Mouse (Mus musculus) cerebellum, postnatal 14 days (tissue): ENCODE measurements at regions not wholly inside any gene's neighbourhood (a gene's known extent, or its start where the extent isn't known, plus 50 kb on each side); places are given as distances from the start of the nearest gene placed in this dataset.

Experiments used
- DNase-seq, 2 experiments: peaks; one replicate each; pipeline ENCODE4 v3.0.0; 2021; ENCODE audit warnings: mixed read lengths in 2 of 2

DNA sequence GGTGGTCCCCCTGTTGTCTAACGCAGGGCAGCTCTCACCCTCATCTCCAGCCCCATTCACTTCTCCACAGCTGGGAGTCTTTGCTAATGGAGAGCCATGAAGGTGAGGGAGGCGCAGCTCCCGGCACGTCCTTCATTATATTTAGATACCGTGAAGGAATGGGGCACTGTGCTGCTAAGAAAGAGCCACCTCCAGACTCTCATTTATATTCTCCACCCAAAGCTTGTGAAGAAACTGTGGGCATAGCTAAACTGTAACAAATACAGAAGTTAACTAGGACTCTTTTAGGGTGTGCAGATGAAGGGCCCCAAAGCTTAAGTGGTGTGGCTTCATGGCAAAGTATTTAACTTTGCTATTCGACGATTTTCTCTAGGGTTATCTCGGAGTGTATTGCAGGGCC lies 136.4 kb downstream of the Ddx11 start:
- no peak for DNase-seq

DNA sequence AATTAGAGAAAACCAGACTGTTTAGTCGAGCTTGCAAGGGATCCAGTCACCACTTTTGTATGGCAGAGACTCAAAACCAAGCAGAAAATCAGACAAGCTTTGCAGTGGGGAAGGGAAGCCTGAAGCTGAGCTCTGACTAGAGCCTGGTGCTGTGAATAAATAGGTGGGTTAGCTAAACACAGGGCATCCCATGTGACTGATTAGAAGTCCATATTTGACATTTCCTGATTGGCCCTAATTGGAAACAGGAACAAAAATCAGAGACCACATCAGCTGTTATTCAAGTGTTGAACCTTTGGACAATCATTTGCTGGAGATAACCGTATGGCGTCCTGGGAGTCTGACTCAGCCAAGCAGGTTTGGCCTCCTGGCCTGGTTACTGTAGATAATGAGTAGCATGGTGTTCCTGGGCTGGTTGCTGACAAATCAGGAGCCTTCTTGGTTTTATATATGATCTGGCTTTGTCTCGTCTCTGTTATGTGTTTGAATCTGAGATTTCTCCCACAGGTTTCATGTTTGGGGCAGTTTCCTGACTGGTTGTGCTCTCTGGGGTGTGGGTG lies 139.4 kb downstream of the Ddx11 start:
- DNase-seq: no peak

DNA sequence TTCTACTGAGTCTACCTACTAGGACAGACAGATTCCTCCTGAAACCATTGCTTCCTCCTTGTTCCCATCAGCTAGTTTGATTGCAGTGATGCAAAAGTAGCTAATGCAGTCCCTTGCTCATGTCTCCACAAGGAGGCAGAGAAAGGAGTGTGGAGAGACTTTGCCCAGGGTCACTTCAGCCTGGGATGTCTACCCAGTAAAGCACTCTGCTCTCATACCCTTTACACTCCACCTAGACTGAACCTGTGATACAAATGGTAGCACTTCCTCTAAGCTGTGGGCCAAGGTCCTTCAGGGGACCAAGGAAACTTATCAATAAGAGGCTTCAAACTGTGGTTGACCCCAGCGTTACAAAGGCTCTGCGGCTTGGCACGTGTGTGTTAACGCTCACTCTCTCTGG lies 140.1 kb downstream of the Ddx11 start:
- no peak for DNase-seq

DNA sequence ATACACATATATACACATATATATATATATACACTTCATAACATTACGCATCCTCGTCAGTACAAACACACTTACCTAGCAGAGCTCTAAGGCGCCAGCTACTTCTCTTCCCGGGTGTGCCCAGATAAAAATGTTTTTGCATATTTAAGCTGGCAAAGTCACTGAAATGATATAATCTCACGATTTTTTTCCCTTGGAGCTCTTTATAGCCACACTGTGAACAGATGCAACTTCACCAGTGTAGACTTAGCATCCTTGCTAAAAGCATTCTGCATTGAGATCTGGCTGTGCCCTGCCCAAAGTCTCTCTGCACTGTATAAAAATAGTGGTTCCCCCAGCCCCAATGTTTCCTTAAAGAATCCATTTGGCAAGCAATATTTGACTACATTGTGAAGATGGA lies 143.5 kb downstream of the Ddx11 start:
- no peak for DNase-seq

DNA sequence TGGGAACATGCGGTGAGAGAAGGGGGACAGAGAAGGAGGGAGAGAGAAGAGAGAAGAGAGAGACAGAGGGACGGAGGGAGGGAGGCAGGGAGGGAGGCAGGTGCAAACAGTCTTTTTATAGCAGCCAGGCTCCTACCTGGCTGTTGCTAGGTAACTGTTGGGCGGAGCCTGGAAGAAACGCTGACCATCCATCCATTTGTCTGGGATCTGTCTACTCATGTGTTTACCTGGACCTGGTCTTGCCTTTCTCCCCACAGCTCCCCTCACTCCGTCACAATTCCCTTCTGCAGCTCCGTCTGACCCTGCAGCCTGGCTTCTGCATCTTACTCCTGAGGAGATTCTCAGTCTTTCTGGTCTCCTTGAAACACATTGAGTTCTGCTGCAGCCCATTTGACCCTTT lies 144.5 kb downstream of the Ddx11 start:
- DNase-seq: peak; percentile 56 to 70

DNA sequence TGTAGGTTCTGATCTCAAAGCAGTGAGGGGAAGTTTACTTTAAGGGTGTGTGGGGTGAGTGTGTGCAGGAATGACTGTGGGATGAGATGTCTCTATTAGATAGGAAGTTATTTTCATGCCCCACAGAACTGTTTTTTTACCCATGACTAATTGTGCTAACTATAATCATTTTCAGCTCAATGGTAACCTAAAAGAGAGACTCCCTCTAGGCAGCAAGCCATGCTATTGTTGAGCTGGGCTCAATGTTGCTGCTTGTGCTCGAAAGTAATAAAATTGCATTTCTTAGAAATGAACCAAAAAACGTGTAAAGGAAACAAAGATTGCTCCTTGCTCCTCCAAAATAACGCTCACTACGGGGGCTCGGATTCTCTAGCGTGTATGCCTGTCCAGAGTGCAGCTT lies 146.2 kb downstream of the Ddx11 start:
- no peak for DNase-seq

DNA sequence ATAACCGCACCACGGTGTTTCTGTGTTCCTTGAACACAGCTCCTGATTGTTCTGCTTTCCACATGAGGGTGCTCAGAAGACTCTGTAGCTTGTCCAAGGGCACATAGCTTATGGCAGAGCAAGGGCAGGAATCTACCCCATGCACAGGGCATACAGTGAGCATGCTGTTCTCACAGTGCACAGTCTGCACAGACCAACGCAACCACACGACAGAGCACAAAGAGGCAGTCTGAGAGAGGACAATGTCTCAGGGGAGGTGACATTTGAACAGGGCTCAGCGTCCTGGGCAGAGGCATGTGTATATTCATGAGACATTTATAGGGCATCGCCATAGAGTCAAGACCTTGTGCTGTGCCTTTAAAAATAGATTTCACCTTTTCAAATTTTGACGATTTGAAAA lies 148.6 kb downstream of the Ddx11 start:
- no peak for DNase-seq

DNA sequence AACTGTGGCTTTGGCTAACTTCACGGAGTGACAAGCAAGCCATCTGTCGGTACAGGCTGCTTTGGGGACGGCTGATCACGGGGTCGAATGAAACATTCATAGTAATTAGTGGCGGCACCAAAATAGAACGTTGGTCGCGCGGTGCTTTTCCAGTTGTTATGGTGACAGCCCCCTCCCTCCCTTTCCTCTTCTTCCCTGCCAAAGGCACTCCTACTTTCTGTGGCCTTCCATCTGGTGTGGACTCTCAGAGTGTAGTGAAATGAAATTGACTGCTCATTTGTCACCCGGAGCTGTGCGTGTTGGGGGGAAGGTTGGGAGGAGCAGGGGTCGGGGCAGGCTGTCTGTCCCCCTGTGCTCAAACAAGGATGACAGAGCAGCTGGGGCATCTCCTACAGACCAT lies 153.5 kb downstream of the Ddx11 start:
- DNase-seq: peak; percentile 83

DNA sequence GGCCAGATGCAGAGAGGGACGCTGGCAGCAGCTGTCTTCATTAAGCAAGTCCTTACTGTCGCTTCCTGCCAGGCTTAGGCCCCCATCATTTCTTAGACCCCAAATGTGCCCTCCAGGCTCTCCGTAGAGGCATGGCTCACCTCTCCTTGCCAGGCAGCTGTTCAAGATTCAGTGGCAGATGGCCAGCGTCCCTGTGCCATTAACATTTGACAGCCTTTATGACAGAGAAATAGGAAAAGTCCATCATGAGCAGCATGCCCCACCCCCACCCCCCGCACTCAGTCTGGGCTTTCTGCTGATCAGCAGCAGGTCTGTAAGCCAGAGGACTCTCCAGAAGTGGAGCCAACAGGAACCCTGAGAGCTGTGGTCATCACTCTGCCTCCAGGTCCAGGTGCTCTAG lies 154.7 kb downstream of the Ddx11 start:
- peak; percentile 53 to 67 for DNase-seq

DNA sequence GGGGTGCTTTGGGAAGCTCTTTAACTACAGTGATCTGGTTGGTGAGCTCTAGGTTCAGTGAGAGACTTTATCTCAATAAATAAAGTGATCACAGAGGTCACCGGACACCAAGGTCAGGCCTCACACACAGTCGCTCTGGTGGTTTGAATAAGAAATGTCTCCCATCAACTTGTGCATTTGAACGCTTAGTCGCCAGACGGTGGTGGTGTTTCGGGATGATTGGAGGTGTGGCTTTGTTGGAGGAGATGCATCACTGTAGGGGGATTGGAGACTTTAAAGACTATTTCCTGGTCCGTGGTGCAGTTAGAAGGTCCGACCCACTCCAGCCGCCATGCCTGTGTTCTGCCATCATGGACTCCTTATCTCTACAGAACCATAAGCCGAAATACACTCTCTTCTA lies 162.0 kb downstream of the Ddx11 start:
- no peak for DNase-seq
